Mouse (Mus musculus) hindbrain, embryonic 11.5 days (tissue): Measurements from ENCODE around the gene Gm44965. TPM values are rescaled to one million over a fixed set of nuclear protein-coding genes. Genes with fewer than 3 reads are reported as not detected.
A peak's percentile ranks its signal among the peaks of the same experiment; 100 is the strongest.

Experiments
- ATAC-seq: fragments of 200-750 bp; cut with Nextera tagmentation; 2 replicates; pipeline ENCODE4 v1.8.0; 2017; ENCODE audit warnings: mild to moderate bottlenecking, moderate TSS enrichment, moderate library complexity; ENCODE audit not compliant: low FRiP score
- DNase-seq: peaks from one replicate; pipeline ENCODE4 v3.0.0-alpha.2; 2015; ENCODE audit warnings: low spot score
- H3K27ac ChIP-seq: fragments of 300-500 bp; sonication (generic); 2 replicates; pipeline ENCODE4 v1.5.1; 2014; ENCODE audit warnings: mild to moderate bottlenecking, low read depth, low read length
- H3K27me3 ChIP-seq: fragments of 300-500 bp; sonication (generic); 2 replicates; pipeline ENCODE4 v1.6.1; 2014; ENCODE audit warnings: mild to moderate bottlenecking, low read length, moderate library complexity, mixed read lengths; ENCODE audit not compliant: control insufficient read depth, insufficient read depth
- H3K36me3 ChIP-seq: fragments of 300-500 bp; sonication (generic); 2 replicates; pipeline ENCODE4 v1.6.1; 2014; ENCODE audit warnings: mild to moderate bottlenecking, low read length, moderate library complexity, mixed read lengths; ENCODE audit not compliant: control insufficient read depth, insufficient read depth
- H3K4me1 ChIP-seq: fragments of 300-500 bp; sonication (generic); replicated peaks from 2 replicates; pipeline ENCODE4 v1.6.1; 2014; ENCODE audit warnings: low read length, mixed read lengths; ENCODE audit not compliant: control insufficient read depth, insufficient read depth
- H3K4me2 ChIP-seq: fragments of 300-500 bp; sonication (generic); replicated peaks from 2 replicates; pipeline ENCODE4 v1.6.1; 2014; ENCODE audit warnings: mild to moderate bottlenecking, low read depth, low read length
- H3K4me3 ChIP-seq: fragments of 300-500 bp; sonication (generic); 2 replicates; pipeline ENCODE4 v1.5.1; 2014; ENCODE audit warnings: low read depth, low read length
- H3K9ac ChIP-seq: fragments of 300-500 bp; sonication (generic); 2 replicates; pipeline ENCODE4 v1.6.1; 2014; ENCODE audit warnings: low read depth, low read length
- H3K9me3 ChIP-seq: fragments of 300-500 bp; sonication (generic); 2 replicates; pipeline ENCODE4 v1.6.1; 2016; ENCODE audit warnings: low read length; ENCODE audit not compliant: control insufficient read depth
- WGBS: fragments of 180-500 bp; shearing (Covaris S2); extraction: QIAGEN DNeasy Blood & Tissue Kit; methylation state at CpG from one replicate; pipeline ENCODE4 v1.1.7; 2014; 5-methylcytosine and 5-hydroxymethylcytosine counted together
- polyA plus RNA-seq: library from polyadenylated mRNA; unstranded; fragments of >200 nt; fragmentation: Nextera tagmentation; extraction: Ambion mirVana; gene quantifications from 2 replicates; pipeline ENCODE4 v1.2.1, GENCODE M21; 2014

Gene Gm44965
- polyA plus RNA-seq, 1 experiment from 2014 or later, result not detected

- Histone ChIP-seq H3K36me3 (peaks cover 18% of the 10 kb centered on the region), H3K9ac (peak overlapping the region; percentile 87), H3K27me3 (no peaks in the 10 kb centered on the region), H3K4me1 (0 out of 2 replicates have a peak, but pooled peaks cover 5% of the 10 kb centered on the region), H3K4me2 (peak overlapping the region; percentile 63), H3K9me3 (no peaks in the 10 kb centered on the region), H3K27ac (peak overlapping the region; percentile 85), H3K4me3 (peak overlapping the region; percentile 86)
- ATAC-seq (peak; percentile 80), DNase-seq (peak; percentile 77)
- WGBS, result under 1% methylated on average over 40 of the region's 41 CpGs
Measured at GRCm38 (mm10) chr6:48594043-48594738, 450 bp downstream of the Gm44965 start.

- no peak for DNase-seq
- Histone ChIP-seq H3K4me3 (peak overlapping the region; percentile 86), H3K27me3 (no peaks in the 10 kb centered on the region), H3K27ac (no peak overlapping the region), H3K9me3 (no peaks in the 10 kb centered on the region), H3K4me2 (peak overlapping the region; percentile 63), H3K9ac (peak overlapping the region; percentile 87; the same call in 1 of the 2 replicates), H3K36me3 (peaks cover 21% of the 10 kb centered on the region), H3K4me1 (0 out of 2 replicates have a peak, but pooled peaks cover 5% of the 10 kb centered on the region)
- no peak for ATAC-seq
- WGBS, result 100% methylated on average over 1 of the region's 1 CpGs
Measured at GRCm38 (mm10) chr6:48595278-48595677, 1.5 kb downstream of the Gm44965 start.

- ATAC-seq (no peak), DNase-seq (no peak)
- WGBS, result 95% methylated on average over 45 of the region's 45 CpGs
- Histone ChIP-seq H3K9me3 (no peaks in the 10 kb centered on the region), H3K4me3 (no peak overlapping the region), H3K27me3 (no peaks in the 10 kb centered on the region), H3K27ac (no peak overlapping the region), H3K9ac (no peak overlapping the region), H3K36me3 (peaks cover 21% of the 10 kb centered on the region), H3K4me2 (no peak overlapping the region), H3K4me1 (0 out of 2 replicates have a peak, but pooled peaks cover 8% of the 10 kb centered on the region)
Measured at GRCm38 (mm10) chr6:48596545-48597232, 2.9 kb downstream of the Gm44965 start.

GRCm38 (mm10) chr6:48597233-48597625, 3.5 kb downstream of the Gm44965 start:
- H3K36me3 ChIP-seq, result peaks cover 21% of the 10 kb centered on the region
- DNase-seq, result no peak
- no peak overlapping the region for H3K27ac ChIP-seq
- WGBS, result 97% methylated on average over 26 of the region's 27 CpGs
- H3K4me2 ChIP-seq, result no peak overlapping the region
- no peak overlapping the region for H3K9ac ChIP-seq
- H3K27me3 ChIP-seq, result no peaks in the 10 kb centered on the region
- no peak for ATAC-seq
- 0 out of 2 replicates have a peak, but pooled peaks cover 8% of the 10 kb centered on the region for H3K4me1 ChIP-seq
- no peak overlapping the region for H3K4me3 ChIP-seq
- H3K9me3 ChIP-seq, result no peaks in the 10 kb centered on the region

GRCm38 (mm10) chr6:48600594-48600993, 6.9 kb downstream of the Gm44965 start:
- ATAC-seq, result no peak
- peaks cover 21% of the 10 kb centered on the region for H3K36me3 ChIP-seq
- WGBS, result 90% methylated on average over 1 of the region's 1 CpGs

GRCm38 (mm10) chr6:48601271-48602079, 7.7 kb downstream of the Gm44965 start, which contains the start of gene Zfp775:
TSS of gene Zfp775 (plus strand) at chr6:48602063.
- Histone ChIP-seq H3K9ac (peak within 1 kb of the TSS; percentile 92), H3K4me2 (peak within 1 kb of the TSS; percentile 86), H3K4me3 (peak within 1 kb of the TSS; percentile 80), H3K27me3 (no peaks in the 10 kb centered on the region), H3K9me3 (no peaks in the 10 kb centered on the region), H3K36me3 (peaks cover 17% of the 10 kb centered on the region), H3K27ac (peak within 1 kb of the TSS; percentile 86), H3K4me1 (0 out of 2 replicates have a peak, but pooled peaks cover 3% of the 10 kb centered on the region)
- DNase-seq (peak; percentile 95), ATAC-seq (peak; percentile 99)
- 6% methylated on average over 41 of the region's 42 CpGs for WGBS

More at GRCm38 (mm10) chr6:48600594-48600993, 6.9 kb downstream of the Gm44965 start:
- no peak overlapping the region for H3K4me2 ChIP-seq
- 0 out of 2 replicates have a peak overlapping the region, but pooled peaks have one; percentile 86 for H3K27ac ChIP-seq
- no peak overlapping the region for H3K9ac ChIP-seq
- H3K4me3 ChIP-seq, result no peak overlapping the region
- H3K4me1 ChIP-seq, result 0 out of 2 replicates have a peak, but pooled peaks cover 3% of the 10 kb centered on the region
- no peaks in the 10 kb centered on the region for H3K9me3 ChIP-seq
- H3K27me3 ChIP-seq, result no peaks in the 10 kb centered on the region
- DNase-seq, result no peak

GRCm38 (mm10) chr6:48602080-48602741, 8.5 kb downstream of the Gm44965 start:
- peak; percentile 83 for ATAC-seq

GRCm38 (mm10) chr6:48608124-48608523, 14.4 kb downstream of the Gm44965 start:
- WGBS, result 66% methylated on average over 2 of the region's 2 CpGs
- Histone ChIP-seq H3K27ac (no peak overlapping the region), H3K4me2 (no peak overlapping the region), H3K4me3 (no peak overlapping the region), H3K27me3 (no peaks in the 10 kb centered on the region), H3K36me3 (no peaks in the 10 kb centered on the region; the same call in 1 of the 2 replicates), H3K9ac (no peak overlapping the region), H3K4me1 (no peaks in the 10 kb centered on the region), H3K9me3 (no peaks in the 10 kb centered on the region)
- ATAC-seq, result no peak
- DNase-seq, result no peak

More at GRCm38 (mm10) chr6:48602080-48602741, 8.5 kb downstream of the Gm44965 start:
- 2% methylated on average over 28 of the region's 28 CpGs for WGBS
- no peaks in the 10 kb centered on the region for H3K27me3 ChIP-seq
- H3K4me3 ChIP-seq, result peak overlapping the region; percentile 80
- peak overlapping the region; percentile 86 for H3K4me2 ChIP-seq
- H3K36me3 ChIP-seq, result peaks cover 10% of the 10 kb centered on the region
- 0 out of 2 replicates have a peak, but pooled peaks cover 3% of the 10 kb centered on the region for H3K4me1 ChIP-seq
- DNase-seq, result no peak
- peak overlapping the region; percentile 86 for H3K27ac ChIP-seq
- H3K9me3 ChIP-seq, result no peaks in the 10 kb centered on the region
- peak overlapping the region; percentile 92 for H3K9ac ChIP-seq
